Mouse (Mus musculus) left cerebral cortex, postnatal 4 days (tissue): ENCODE results near the gene Cd99l2. TPM values are rescaled to one million over a fixed set of nuclear protein-coding genes. Genes with fewer than 3 reads are reported as not detected.

Experiments used
- DNase-seq: peaks from one replicate; pipeline ENCODE4 v3.0.0-alpha.2; 2022
- intact Hi-C: fragments of 180-260 bp; cut with DNase I; formaldehyde crosslinking; loops from one replicate; pipeline ENCODE4 v1.15.1; 2025
- microRNA-seq: library from miRNA; unstranded; fragments of <30 nt; microRNA quantifications from one replicate; pipeline ENCODE4 v1.2.0, GENCODE M21; 2022
- total RNA-seq, 2 experiments: library from RNA; stranded (reverse); gene quantifications; 2 replicates each; pipeline ENCODE4 v1.2.3; 2021

Cd99l2 gene
- total RNA-seq, 2 experiments from 2014 or later, result 75.9 to 95.1 TPM

DNA sequence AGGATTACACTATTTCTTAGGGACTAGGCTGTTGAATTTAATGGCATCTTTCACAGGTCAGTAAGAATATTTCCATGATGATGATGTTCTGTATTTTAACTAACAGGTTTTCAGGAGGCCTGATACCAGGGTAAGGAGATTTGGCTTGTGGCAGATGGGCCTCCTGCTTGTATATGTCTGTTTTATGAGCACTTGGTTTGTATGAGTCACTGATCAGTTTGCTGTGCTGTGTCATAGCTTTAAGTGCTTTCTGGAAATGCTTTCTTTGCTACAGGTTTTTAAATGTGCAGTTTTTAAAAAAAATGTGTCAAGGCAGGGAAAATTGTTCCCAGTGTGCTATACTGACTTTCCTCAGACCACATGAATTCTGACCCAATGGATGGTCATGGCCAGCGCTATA, 115.9 kb downstream of the Cd99l2 start:
- intact Hi-C loops, result no loop called here
- no peak for DNase-seq

Small RNA genes lying within 50 kb of the gene (microRNA-seq; reads per million reads assigned to microRNA genes)
- gene Gm23945, result not detected

Other genes with a start within 250 kb of the Cd99l2 start
- 10 to 100 TPM; 24.2 to 27.5 TPM for gene Mtmr1, start 128.1 kb downstream of the Cd99l2 start, total RNA-seq
- gene Hmgb3, start 63.1 kb upstream of the Cd99l2 start, total RNA-seq, result 100 to 1,000 TPM; 189 to 222 TPM
- 1 to 10 TPM in 1 of 2 experiments, under 1 TPM in 1; 0.80 to 1.4 TPM for gene Gpr50, start 170.8 kb upstream of the Cd99l2 start, total RNA-seq